Mouse (Mus musculus): ENCODE results near the gene Cdc16. TPM values are rescaled to one million over a fixed set of nuclear protein-coding genes. Genes with fewer than 3 reads are reported as not detected.

Gene Cdc16
- total RNA-seq, 4 experiments from 2014 or later = 29.5 to 31.1 (median 29.9) TPM

- no peak for DNase-seq (ENCODE audit: low spot score)
These were observed 42.1 kb downstream of the Cdc16 start for GRCm38 (mm10) chr8:13799566-13799965.

- no peak for DNase-seq (ENCODE audit: low spot score)
These were observed 71.2 kb downstream of the Cdc16 start for GRCm38 (mm10) chr8:13828598-13829172.

Other genes starting within 250 kb of the Cdc16 start
- not detected for gene 1700029H14Rik, start 195.2 kb upstream of the Cdc16 start, total RNA-seq (2022)
- gene Rasa3, start 80.1 kb upstream of the Cdc16 start, total RNA-seq (2022) = 10 to 100 TPM; 13.2 to 16.2 (median 13.9) TPM
- gene Cfap97d2, start 51.8 kb upstream of the Cdc16 start, total RNA-seq (2022) = not detected
- 1 to 10 TPM; 7.3 to 8.8 (median 8.0) TPM for gene Upf3a, start 27.9 kb downstream of the Cdc16 start, total RNA-seq (2022)
- not detected for gene AF366264, start 80.7 kb downstream of the Cdc16 start, total RNA-seq (2022)
- 1 to 10 TPM; 7.0 to 7.7 (median 7.4) TPM for gene Champ1, start 112.0 kb downstream of the Cdc16 start, total RNA-seq (2022)
- gene Coprs, start 132.6 kb downstream of the Cdc16 start, total RNA-seq (2022) = 10 to 100 TPM; 15.3 to 21.2 (median 17.1) TPM

Measured in heart, adult 8-10 months (tissue).